Mouse (Mus musculus) E14TG2a.4 (cell line): ENCODE data around the gene Slc18b1.

Source experiments
- CTCF ChIP-seq: conservative IDR thresholded peaks from 2 replicates; pipeline ENCODE4 v1.5.1; 2014; ENCODE audit warnings: low read length
- NANOG ChIP-seq: IDR thresholded peaks from 2 replicates; pipeline ENCODE4 v1.6.1; 2014; ENCODE audit warnings: borderline replicate concordance, low read length, mixed read lengths

GRCm38 (mm10) chr10:23851228-23851912 lies 54.6 kb downstream of the Slc18b1 start, which contains the start of gene Vnn3:
- TF ChIP-seq CTCF (no peak), NANOG (no peak)
